In the genomic region with DNA sequence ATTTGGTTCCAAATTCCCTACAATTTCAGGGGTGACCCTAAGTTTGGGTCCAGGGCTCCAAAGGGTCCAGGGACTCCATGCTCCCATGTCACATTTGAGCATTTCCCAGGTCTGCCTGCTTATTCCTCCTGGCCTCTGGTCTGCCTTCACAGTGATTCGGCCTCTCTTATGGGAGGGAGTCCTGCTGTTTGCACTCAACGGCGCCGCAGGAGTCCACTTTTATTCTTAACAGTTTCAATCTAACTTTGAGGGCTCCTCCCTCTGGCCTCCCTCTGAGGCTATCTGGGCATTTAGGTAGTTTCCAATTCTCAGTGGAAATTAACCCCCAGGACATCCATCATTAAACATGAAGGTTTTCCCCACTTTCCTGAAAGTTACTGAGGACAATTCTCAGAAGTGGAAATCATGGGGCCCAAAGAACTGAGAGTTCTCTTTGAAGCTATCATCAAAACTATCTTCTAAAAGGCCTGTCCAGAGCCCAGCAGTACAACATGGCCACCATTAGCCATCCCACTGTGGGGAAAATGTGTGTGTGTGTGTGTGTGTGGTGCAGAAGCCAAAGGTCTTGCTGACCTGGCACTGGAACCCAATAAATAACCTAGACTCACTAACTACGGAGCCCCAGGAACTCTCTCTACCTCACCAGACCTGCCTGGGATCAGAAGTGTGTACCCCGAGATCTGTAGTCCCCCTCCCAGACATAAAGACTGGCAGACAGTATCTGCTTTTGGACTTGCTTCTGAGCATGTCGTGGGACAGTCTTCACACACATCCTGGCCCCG, we compare ENCODE assay signal across 26 mouse cellular contexts. TPM values are rescaled to one million over a fixed set of nuclear protein-coding genes. Genes with fewer than 3 reads are reported as not detected.
DNase-seq lines count a peak whose midpoint lies in the region; ATAC-seq and TF ChIP-seq lines count a peak whose summit lies in the region.
"Had no signal": no experiment of that assay in that cellular context is flagged by ENCODE, and none has a peak within 500 bp of the region (broad histone marks: within the 10 kb centered on the region; RNA-seq: fewer than 3 reads in every experiment).

No protein-coding gene starts in this region.

- no peak overlapping the region for H3K9ac ChIP-seq in heart, embryonic 15.5 days
- H3K9ac ChIP-seq in hindbrain, embryonic 16.5 days (ENCODE audit: low read depth, low read length) = no peak overlapping the region
- H3K9ac ChIP-seq: forebrain, embryonic 15.5 days; hindbrain, embryonic 14.5 days; limb, embryonic 12.5 days; liver, embryonic 15.5 days; lung, embryonic 14.5 days had no signal

- peaks cover 71% of the 10 kb centered on the region for H3K4me1 ChIP-seq in heart, embryonic 15.5 days (replicated peaks)
- H3K4me1 ChIP-seq in heart, embryonic 10.5 days = peaks cover 47% of the 10 kb centered on the region
- peaks cover 3% of the 10 kb centered on the region; the same call in 1 of the 2 replicates for H3K4me1 ChIP-seq in hindbrain, embryonic 16.5 days (ENCODE audit: control insufficient read depth, insufficient read depth, low read depth, low read length)
- H3K4me1 ChIP-seq: embryonic facial prominence, embryonic 13.5 days; forebrain, embryonic 15.5 days had no signal

- H3K36me3 ChIP-seq in heart, embryonic 15.5 days = peaks cover 29% of the 10 kb centered on the region
- H3K36me3 ChIP-seq in heart, embryonic 10.5 days = peaks cover 64% of the 10 kb centered on the region
- peaks cover 4% of the 10 kb centered on the region for H3K36me3 ChIP-seq in myocyte (ENCODE audit: control insufficient read depth, insufficient read depth)
- peaks cover 21% of the 10 kb centered on the region for H3K36me3 ChIP-seq in hindbrain, embryonic 16.5 days (ENCODE audit: control insufficient read depth, insufficient read depth, low read length)

- peak overlapping the region; percentile 73 for H3K27ac ChIP-seq in heart, embryonic 15.5 days
- no peak overlapping the region for H3K27ac ChIP-seq in heart, embryonic 10.5 days
- no peak overlapping the region for H3K27ac ChIP-seq in hindbrain, embryonic 16.5 days (ENCODE audit: low read depth, low read length)
- H3K27ac ChIP-seq: embryonic facial prominence, embryonic 13.5 days; forebrain, embryonic 10.5 days; forebrain, embryonic 15.5 days; hindbrain, embryonic 14.5 days; layer of hippocampus, adult 2 months; left cerebral cortex, adult 2 months; liver, embryonic 15.5 days had no signal

- H3K79me2 ChIP-seq in myocyte (ENCODE audit: control insufficient read depth, insufficient read depth) = no peaks in the 10 kb centered on the region

- no peak for DNase-seq in heart, embryonic 10.5 days (ENCODE audit: low spot score)
- DNase-seq in kidney, adult 9 months = peak; percentile 69
- no peak for DNase-seq in kidney, adult 18-20 months
- DNase-seq in ES-CJ7 (ENCODE audit: low read depth, low spot score) = peak; percentile 90
- DNase-seq: adrenal gland, adult 2 months; adrenal gland, postnatal 36 days; B cell, adult 2 months; cerebellum, adult 18-20 months; cerebellum, postnatal 10 days; gastrocnemius, postnatal 36 days; lung, embryonic 14.5 days; lung, postnatal 14 days; midbrain, embryonic 14.5 days had no signal

- no peak overlapping the region for H3ac ChIP-seq in myocyte (ENCODE audit: control insufficient read depth, insufficient read length)

- peaks cover 7% of the 10 kb centered on the region; the same call in 1 of the 2 replicates for H3K27me3 ChIP-seq in heart, embryonic 15.5 days
- peaks cover 18% of the 10 kb centered on the region for H3K27me3 ChIP-seq in heart, embryonic 10.5 days (ENCODE audit: insufficient read depth, poor library complexity, severe bottlenecking)
- no peaks in the 10 kb centered on the region for H3K27me3 ChIP-seq in myocyte (ENCODE audit: control insufficient read depth, insufficient read depth, insufficient read length)
- no peaks in the 10 kb centered on the region for H3K27me3 ChIP-seq in hindbrain, embryonic 16.5 days (replicated peaks; ENCODE audit: control insufficient read depth, insufficient read depth, low read length)
- H3K27me3 ChIP-seq: embryonic facial prominence, embryonic 13.5 days; forebrain, embryonic 15.5 days had no signal

- no peak for TF ChIP-seq POLR2A in myocyte (IDR thresholded peaks at IDR 0.05; ENCODE audit: insufficient read length, low read depth)

- no peak for ATAC-seq in heart, embryonic 15.5 days (replicated peaks; ENCODE audit: insufficient number of reproducible peaks, insufficient read depth, low FRiP score, low read depth)
- no peak for ATAC-seq in hindbrain, embryonic 16.5 days
- ATAC-seq: activated CD4-positive, CD25-positive, alpha-beta regulatory T cell, adult 4 months; forebrain, embryonic 15.5 days had no signal

- H3K9me3 ChIP-seq in heart, embryonic 15.5 days (replicated peaks) = no peaks in the 10 kb centered on the region
- H3K9me3 ChIP-seq in heart, embryonic 10.5 days = no peaks in the 10 kb centered on the region
- no peaks in the 10 kb centered on the region for H3K9me3 ChIP-seq in hindbrain, embryonic 16.5 days (ENCODE audit: control insufficient read depth, low read length)
- H3K9me3 ChIP-seq: embryonic facial prominence, embryonic 13.5 days; forebrain, embryonic 10.5 days; forebrain, embryonic 15.5 days; limb, embryonic 12.5 days; liver, embryonic 15.5 days had no signal

- 78% methylated on average over 8 of the region's 8 CpGs for WGBS in heart, embryonic 15.5 days
- 82% methylated on average over 8 of the region's 8 CpGs for WGBS in heart, embryonic 10.5 days
- WGBS in hindbrain, embryonic 16.5 days = 65% methylated on average over 8 of the region's 8 CpGs

- no peak overlapping the region for H3K4me3 ChIP-seq in heart, embryonic 15.5 days
- H3K4me3 ChIP-seq in heart, embryonic 10.5 days = no peak overlapping the region
- H3K4me3 ChIP-seq in myocyte = no peak overlapping the region
- no peak overlapping the region for H3K4me3 ChIP-seq in hindbrain, embryonic 16.5 days (ENCODE audit: low read length)
- H3K4me3 ChIP-seq: embryonic facial prominence, embryonic 13.5 days; forebrain, embryonic 10.5 days; forebrain, embryonic 15.5 days; layer of hippocampus, adult 2 months; left cerebral cortex, adult 2 months; limb, embryonic 12.5 days; liver, embryonic 15.5 days had no signal

- no peak overlapping the region for H3K4me2 ChIP-seq in heart, embryonic 15.5 days
- no peak overlapping the region for H3K4me2 ChIP-seq in myocyte (ENCODE audit: low read depth)
- no peak overlapping the region for H3K4me2 ChIP-seq in hindbrain, embryonic 16.5 days (ENCODE audit: low read length)
- H3K4me2 ChIP-seq: embryonic facial prominence, embryonic 13.5 days; forebrain, embryonic 15.5 days; heart, embryonic 11.5 days; hindbrain, embryonic 14.5 days; limb, embryonic 12.5 days; liver, embryonic 15.5 days; lung, embryonic 14.5 days had no signal

TF ChIP-seq in myocyte, 11 proteins besides CTCF, POLR2A, EP300 and RAD21:
- TF ChIP-seq TCF3 (IDR thresholded peaks at IDR 0.05; ENCODE audit: insufficient read length, low read depth) (no peak), POLR2AphosphoS2 (IDR thresholded peaks at IDR 0.05; ENCODE audit: insufficient read length, low read depth) (peak; percentile 28), MYOD1 (IDR thresholded peaks at IDR 0.05; ENCODE audit: control insufficient read depth in 1 of 3, insufficient read length in 2 of 3, low read depth in 2 of 3) (no peak), REST (IDR thresholded peaks at IDR 0.05; ENCODE audit: insufficient read depth, insufficient read length) (no peak)

RNA-seq across cellular contexts. Expression of a gene that starts 7.0 kb away (rescaled TPM):
- polyA plus RNA-seq in heart, embryonic 15.5 days (2015; fragmentation: Nextera tagmentation; extraction: Ambion mirVana) = 31.7 and 45.7 TPM in 2 replicates
- polyA plus RNA-seq in heart, embryonic 10.5 days (2016; fragmentation: Nextera tagmentation; extraction: Ambion mirVana) = 58.0 and 62.8 TPM in 2 replicates
- 29.4 TPM for polyA plus RNA-seq in myocyte (2012; fragmentation: generic; extraction: Trizol)
- polyA plus RNA-seq in hindbrain, embryonic 16.5 days (2015; fragmentation: Nextera tagmentation; extraction: Ambion mirVana) = 13.5 and 16.9 TPM in 2 replicates

RNA-seq across cellular contexts. Expression of a gene that starts 13.9 kb away (rescaled TPM):
- polyA plus RNA-seq in heart, embryonic 15.5 days (2015; fragmentation: Nextera tagmentation; extraction: Ambion mirVana) = 0.68 and 0.82 TPM in 2 replicates
- polyA plus RNA-seq in heart, embryonic 10.5 days (2016; fragmentation: Nextera tagmentation; extraction: Ambion mirVana) = 0.36 and 0.70 TPM in 2 replicates
- polyA plus RNA-seq in myocyte (2012; fragmentation: generic; extraction: Trizol) = 0.43 TPM
- polyA plus RNA-seq in hindbrain, embryonic 16.5 days (2015; fragmentation: Nextera tagmentation; extraction: Ambion mirVana) = 2.7 and 2.9 TPM in 2 replicates

RNA-seq across cellular contexts. Expression of a gene that starts 14.6 kb away (rescaled TPM):
- polyA plus RNA-seq in heart, embryonic 15.5 days (2015; fragmentation: Nextera tagmentation; extraction: Ambion mirVana) = 9.7 and 10.7 TPM in 2 replicates
- 4.9 and 8.2 TPM in 2 replicates for polyA plus RNA-seq in heart, embryonic 10.5 days (2016; fragmentation: Nextera tagmentation; extraction: Ambion mirVana)
- polyA plus RNA-seq in myocyte (2012; fragmentation: generic; extraction: Trizol) = 59.9 TPM
- 5.6 and 7.0 TPM in 2 replicates for polyA plus RNA-seq in hindbrain, embryonic 16.5 days (2015; fragmentation: Nextera tagmentation; extraction: Ambion mirVana)
- polyA plus RNA-seq: activated CD4-positive, CD25-positive, alpha-beta regulatory T cell, adult 4 months had no signal

RNA-seq across cellular contexts. Expression of a gene that starts 15.8 kb away (rescaled TPM):
- polyA plus RNA-seq in heart, embryonic 15.5 days (2015; fragmentation: Nextera tagmentation; extraction: Ambion mirVana) = 13.4 and 17.2 TPM in 2 replicates
- 14.8 and 15.3 TPM in 2 replicates for polyA plus RNA-seq in heart, embryonic 10.5 days (2016; fragmentation: Nextera tagmentation; extraction: Ambion mirVana)
- polyA plus RNA-seq in myocyte (2012; fragmentation: generic; extraction: Trizol) = 13.8 TPM
- 17.1 and 22.7 TPM in 2 replicates for polyA plus RNA-seq in hindbrain, embryonic 16.5 days (2015; fragmentation: Nextera tagmentation; extraction: Ambion mirVana)

RNA-seq across cellular contexts. Expression of a gene that starts 17.7 kb away (rescaled TPM):
- polyA plus RNA-seq in heart, embryonic 15.5 days (2015; fragmentation: Nextera tagmentation; extraction: Ambion mirVana) = 8.3 and 9.1 TPM in 2 replicates
- polyA plus RNA-seq in heart, embryonic 10.5 days (2016; fragmentation: Nextera tagmentation; extraction: Ambion mirVana) = 4.9 and 6.8 TPM in 2 replicates
- 3.3 TPM for polyA plus RNA-seq in myocyte (2012; fragmentation: generic; extraction: Trizol)
- polyA plus RNA-seq in hindbrain, embryonic 16.5 days (2015; fragmentation: Nextera tagmentation; extraction: Ambion mirVana) = 6.4 and 8.3 TPM in 2 replicates

Comparison
In these comparisons a context has a peak if more than half of its experiments do, and no peak if none do; other contexts are left out.
1. DNase-seq: peak in kidney, adult 9 months (single experiment) and ES-CJ7 (single experiment); none in heart, embryonic 10.5 days (single experiment) and kidney, adult 18-20 months (single experiment).